Mouse (Mus musculus) heart, adult 8-10 months (tissue): Measurements from ENCODE around the gene Cxcl15. TPM values are rescaled to one million over a fixed set of nuclear protein-coding genes. Genes with fewer than 3 reads are reported as not detected.
"Not testable (repeated sequence)": the region's sequence is repeated elsewhere in the genome, so short reads cannot be mapped to it uniquely, and the experiment has no call there.

Experiments
- DNase-seq: peaks from one replicate; pipeline ENCODE4 v3.0.0; 2022; ENCODE audit warnings: low spot score
- microRNA-seq: library from miRNA; unstranded; fragments of <30 nt; microRNA quantifications from one replicate; pipeline ENCODE4 v1.2.0, GENCODE M21; 2022
- total RNA-seq, 4 experiments: library from RNA; stranded (reverse); gene quantifications; 2 replicates each; pipeline ENCODE4 v1.2.4; 2022

Gene Cxcl15
- total RNA-seq, 4 experiments from 2014 or later, result not detected

- no peak for DNase-seq
Measured at GRCm38 (mm10) chr5:90789306-90790073, 4.8 kb upstream of the Cxcl15 start.

GRCm38 (mm10) chr5:90790074-90790502 lies 4.2 kb upstream of the Cxcl15 start:
- no peak for DNase-seq

GRCm38 (mm10) chr5:90795392-90795791 lies 1.1 kb downstream of the Cxcl15 start:
- DNase-seq, result not testable (repeated sequence)

GRCm38 (mm10) chr5:90804574-90804973 lies 10.2 kb downstream of the Cxcl15 start:
- no peak for DNase-seq

GRCm38 (mm10) chr5:90806050-90806449 lies 11.7 kb downstream of the Cxcl15 start:
- DNase-seq, result no peak

- DNase-seq, result no peak
Measured at GRCm38 (mm10) chr5:90807176-90807950, 13.0 kb downstream of the Cxcl15 start.

GRCm38 (mm10) chr5:90819756-90820155 lies 25.4 kb downstream of the Cxcl15 start:
- DNase-seq, result no peak

GRCm38 (mm10) chr5:90832145-90832767 lies 37.9 kb downstream of the Cxcl15 start:
- peak; percentile 37 for DNase-seq

GRCm38 (mm10) chr5:90832768-90833388 lies 38.5 kb downstream of the Cxcl15 start:
- no peak for DNase-seq

- no peak for DNase-seq
Measured at GRCm38 (mm10) chr5:90834436-90834835, 40.1 kb downstream of the Cxcl15 start.

- no peak for DNase-seq
Measured at GRCm38 (mm10) chr5:90838582-90838981, 44.2 kb downstream of the Cxcl15 start.

- peak; percentile 43 for DNase-seq
Measured at GRCm38 (mm10) chr5:90840902-90841869, 46.9 kb downstream of the Cxcl15 start.

- DNase-seq, result no peak
Measured at GRCm38 (mm10) chr5:90843891-90844290, 49.6 kb downstream of the Cxcl15 start.

- not testable (repeated sequence) for DNase-seq
Measured at GRCm38 (mm10) chr5:90850096-90850495, 55.8 kb downstream of the Cxcl15 start.

- not testable (repeated sequence) for DNase-seq
Measured at GRCm38 (mm10) chr5:90851391-90851790, 57.1 kb downstream of the Cxcl15 start.

Small RNA genes within 50 kb of the gene (microRNA-seq; reads per million reads assigned to microRNA genes)
- not detected for gene Gm24322

Other genes starting within 250 kb of the Cxcl15 start
- gene 5830473C10Rik, start 233.4 kb upstream of the Cxcl15 start, total RNA-seq, result not detected
- not detected for gene Rassf6, start 153.9 kb upstream of the Cxcl15 start, total RNA-seq
- gene Cxcl5, start 35.2 kb upstream of the Cxcl15 start, total RNA-seq, result under 1 TPM in 2 of 4 experiments, not detected in 2; 0.14 to 0.16 TPM
- 10 to 100 TPM; 10.5 to 27.1 (median 17.0) TPM for gene Ppbp, start 26.0 kb upstream of the Cxcl15 start, total RNA-seq
- gene Pf4, start 22.1 kb upstream of the Cxcl15 start, total RNA-seq, result 10 to 100 TPM; 30.1 to 36.7 (median 30.8) TPM
- gene Cxcl3, start 8.4 kb upstream of the Cxcl15 start, total RNA-seq, result not detected
- gene Cxcl1, start 96.7 kb downstream of the Cxcl15 start, total RNA-seq, result 1 to 10 TPM in 2 of 4 experiments, under 1 TPM in 2; 0.38 to 1.3 (median 0.92) TPM
- gene Cxcl2, start 109.3 kb downstream of the Cxcl15 start, total RNA-seq, result 1 to 10 TPM in 1 of 4 experiments, not detected in 3; 2.3 TPM
- 1 to 10 TPM; 6.8 to 8.8 (median 7.9) TPM for gene Mthfd2l, start 136.6 kb downstream of the Cxcl15 start, total RNA-seq
- gene Epgn, start 232.9 kb downstream of the Cxcl15 start, total RNA-seq, result under 1 TPM in 3 of 4 experiments, not detected in 1; 0.26 to 0.35 (median 0.28) TPM